Mouse (Mus musculus): ENCODE results near the gene 4930519G04Rik. TPM values are rescaled to one million over a fixed set of nuclear protein-coding genes. Genes with fewer than 3 reads are reported as not detected.

4930519G04Rik gene
- polyA plus RNA-seq, 1 experiment from 2014 or later, result not detected

DNA sequence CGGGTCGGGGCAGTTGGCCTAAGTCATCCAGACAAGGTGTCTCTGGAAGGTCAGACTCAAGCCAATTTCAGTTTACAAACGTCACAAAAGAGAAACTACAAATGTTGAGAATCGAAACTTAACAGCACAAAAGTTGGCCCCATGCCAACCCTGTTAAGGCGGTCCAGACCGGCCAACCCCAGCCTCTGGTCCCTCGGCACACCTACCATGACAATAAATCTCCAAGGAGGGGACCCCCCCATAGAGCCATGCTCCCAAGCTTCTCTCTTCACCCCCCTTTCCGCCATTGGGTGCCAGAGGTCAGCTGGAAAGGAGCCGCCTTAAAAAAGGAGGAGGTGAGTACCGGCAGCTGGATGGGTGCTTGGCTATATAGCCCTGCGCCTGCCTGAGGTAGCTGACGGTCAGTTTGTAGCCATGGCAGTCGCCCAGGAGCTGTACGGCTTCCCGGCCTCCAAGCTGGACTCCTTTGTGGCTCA is 69.6 kb downstream of the 4930519G04Rik start, which contains the start of gene Oasl1:
TSS of gene Oasl1 (plus strand) at position 243 of the 476 bp plus-strand sequence.
- ATAC-seq (ENCODE audit: insufficient read depth) (peak; percentile 60), DNase-seq (peak; percentile 84)
- no peak for TF ChIP-seq CTCF (IDR thresholded peaks at IDR 0.05; ENCODE audit: low read depth)
- Histone ChIP-seq H3K9me3 (ENCODE audit: low read depth, low read length) (peaks cover 4% of the 10 kb centered on the region; the same call in 1 of the 2 replicates), H3K4me2 (peak within 1 kb of the TSS; percentile 54), H3K27ac (ENCODE audit: low read depth) (no peak within 1 kb of the TSS), H3K4me3 (ENCODE audit: low read depth, low read length) (peak within 1 kb of the TSS; percentile 29), H3K9ac (peak within 1 kb of the TSS; percentile 48), H3K4me1 (ENCODE audit: insufficient read depth) (peaks cover 5% of the 10 kb centered on the region; the same call in 1 of the 2 replicates), H3K27me3 (ENCODE audit: insufficient read depth, low read length) (no peaks in the 10 kb centered on the region), H3K36me3 (ENCODE audit: insufficient read depth) (no peaks in the 10 kb centered on the region)
- WGBS, result 17% methylated on average over 15 of the region's 15 CpGs

- H3K4me1 ChIP-seq (ENCODE audit: insufficient read depth), result peaks cover 5% of the 10 kb centered on the region; the same call in 1 of the 2 replicates
- H3K9me3 ChIP-seq (ENCODE audit: low read depth, low read length), result peaks cover 4% of the 10 kb centered on the region; the same call in 1 of the 2 replicates
- H3K27me3 ChIP-seq (ENCODE audit: insufficient read depth, low read length), result no peaks in the 10 kb centered on the region
- no peak overlapping the region for H3K4me2 ChIP-seq
- no peak overlapping the region for H3K27ac ChIP-seq (ENCODE audit: low read depth)
- no peak for DNase-seq
- no peak overlapping the region for H3K9ac ChIP-seq
- no peak for TF ChIP-seq CTCF (IDR thresholded peaks at IDR 0.05; ENCODE audit: low read depth)
- H3K4me3 ChIP-seq (ENCODE audit: low read depth, low read length), result no peak overlapping the region
- 73% methylated on average over 1 of the region's 1 CpGs for WGBS
- no peaks in the 10 kb centered on the region for H3K36me3 ChIP-seq (ENCODE audit: insufficient read depth)
- ATAC-seq (ENCODE audit: insufficient read depth), result no peak
Measured at GRCm38 (mm10) chr5:114926153-114926684, 72.8 kb downstream of the 4930519G04Rik start.

- Histone ChIP-seq H3K4me3 (ENCODE audit: low read depth, low read length) (no peak overlapping the region), H3K4me2 (no peak overlapping the region), H3K9me3 (ENCODE audit: low read depth, low read length) (peaks cover 4% of the 10 kb centered on the region; the same call in 1 of the 2 replicates), H3K9ac (no peak overlapping the region), H3K27me3 (ENCODE audit: insufficient read depth, low read length) (no peaks in the 10 kb centered on the region), H3K36me3 (ENCODE audit: insufficient read depth) (no peaks in the 10 kb centered on the region), H3K27ac (ENCODE audit: low read depth) (no peak overlapping the region), H3K4me1 (ENCODE audit: insufficient read depth) (peaks cover 5% of the 10 kb centered on the region; the same call in 1 of the 2 replicates)
- DNase-seq, result no peak
- WGBS, result 85% methylated on average over 9 of the region's 9 CpGs
- TF ChIP-seq CTCF (IDR thresholded peaks at IDR 0.05; ENCODE audit: low read depth), result no peak
- ATAC-seq (ENCODE audit: insufficient read depth), result no peak
Measured at GRCm38 (mm10) chr5:114926753-114927152, 73.3 kb downstream of the 4930519G04Rik start.

- H3K27me3 ChIP-seq (ENCODE audit: insufficient read depth, low read length), result no peaks in the 10 kb centered on the region
- WGBS, result 47% methylated on average over 5 of the region's 5 CpGs
- no peak overlapping the region for H3K9ac ChIP-seq
- no peak overlapping the region for H3K4me2 ChIP-seq
- H3K4me1 ChIP-seq (ENCODE audit: insufficient read depth), result no peaks in the 10 kb centered on the region
- no peak overlapping the region for H3K27ac ChIP-seq (ENCODE audit: low read depth)
- H3K9me3 ChIP-seq (ENCODE audit: low read depth, low read length), result no peaks in the 10 kb centered on the region
- DNase-seq, result no peak
- ATAC-seq (ENCODE audit: insufficient read depth), result no peak
- no peak overlapping the region for H3K4me3 ChIP-seq (ENCODE audit: low read depth, low read length)
- H3K36me3 ChIP-seq (ENCODE audit: insufficient read depth), result no peaks in the 10 kb centered on the region
- no peak for TF ChIP-seq CTCF (IDR thresholded peaks at IDR 0.05; ENCODE audit: low read depth)
Measured at GRCm38 (mm10) chr5:114931626-114932025, 78.2 kb downstream of the 4930519G04Rik start.

- no peak overlapping the region for H3K27ac ChIP-seq (ENCODE audit: low read depth)
- no peak overlapping the region for H3K4me3 ChIP-seq (ENCODE audit: low read depth, low read length)
- no peaks in the 10 kb centered on the region for H3K4me1 ChIP-seq (ENCODE audit: insufficient read depth)
- no peak overlapping the region for H3K9ac ChIP-seq
- H3K36me3 ChIP-seq (ENCODE audit: insufficient read depth), result no peaks in the 10 kb centered on the region
- ATAC-seq (ENCODE audit: insufficient read depth) (no peak), DNase-seq (no peak)
- TF ChIP-seq CTCF (IDR thresholded peaks at IDR 0.05; ENCODE audit: low read depth), result no peak
- H3K4me2 ChIP-seq, result no peak overlapping the region
- H3K27me3 ChIP-seq (ENCODE audit: insufficient read depth, low read length), result no peaks in the 10 kb centered on the region
- WGBS, result 81% methylated on average over 8 of the region's 8 CpGs
- no peaks in the 10 kb centered on the region for H3K9me3 ChIP-seq (ENCODE audit: low read depth, low read length)
Measured at GRCm38 (mm10) chr5:114933206-114933605, 79.7 kb downstream of the 4930519G04Rik start.

Small RNA genes lying within 50 kb of the gene (microRNA-seq; reads per million reads assigned to microRNA genes)
- 7.6 reads per million, percentile 23 among the genes with 10 or more reads in this experiment for gene Mir6240 (ENCODE audit: borderline number of aligned reads)

Other genes with a start within 250 kb of the 4930519G04Rik start
- gene Trpv4, start 195.2 kb upstream of the 4930519G04Rik start, polyA plus RNA-seq (2014; fragmentation: Nextera tagmentation; extraction: Ambion mirVana), result 1.0 and 1.6 TPM in 2 replicates
- 71.1 and 74.8 TPM in 2 replicates for gene Gltp, start 162.7 kb upstream of the 4930519G04Rik start, polyA plus RNA-seq (2014; fragmentation: Nextera tagmentation; extraction: Ambion mirVana)
- gene Tchp, start 145.9 kb upstream of the 4930519G04Rik start, polyA plus RNA-seq (2014; fragmentation: Nextera tagmentation; extraction: Ambion mirVana), result 13.1 and 14.8 TPM in 2 replicates
- gene Ankrd13a, start 79.0 kb upstream of the 4930519G04Rik start, polyA plus RNA-seq (2014; fragmentation: Nextera tagmentation; extraction: Ambion mirVana), result 83.2 and 86.4 TPM in 2 replicates
- gene Git2, start 78.1 kb upstream of the 4930519G04Rik start, polyA plus RNA-seq (2014; fragmentation: Nextera tagmentation; extraction: Ambion mirVana), result 45.9 and 51.8 TPM in 2 replicates
- 86.4 and 88.6 TPM in 2 replicates for gene 1500011B03Rik, start 30.2 kb upstream of the 4930519G04Rik start, polyA plus RNA-seq (2014; fragmentation: Nextera tagmentation; extraction: Ambion mirVana)
- gene Gm9936, start 5.0 kb downstream of the 4930519G04Rik start, polyA plus RNA-seq (2014; fragmentation: Nextera tagmentation; extraction: Ambion mirVana), result 0.18 TPM in 1 of 2 replicates, not detected in the other
- 2.8 and 4.5 TPM in 2 replicates for gene Oasl2, start 43.3 kb downstream of the 4930519G04Rik start, polyA plus RNA-seq (2014; fragmentation: Nextera tagmentation; extraction: Ambion mirVana)
- 0.50 TPM in 2 replicates for gene Oasl1, start 69.6 kb downstream of the 4930519G04Rik start, polyA plus RNA-seq (2014; fragmentation: Nextera tagmentation; extraction: Ambion mirVana)
- gene 2210016L21Rik, start 88.5 kb downstream of the 4930519G04Rik start, polyA plus RNA-seq (2014; fragmentation: Nextera tagmentation; extraction: Ambion mirVana), result 44.3 and 50.6 TPM in 2 replicates
- 0.05 TPM in 1 of 2 replicates, not detected in the other for gene Hnf1a, start 117.4 kb downstream of the 4930519G04Rik start, polyA plus RNA-seq (2014; fragmentation: Nextera tagmentation; extraction: Ambion mirVana)
- 32.8 and 39.6 TPM in 2 replicates for gene Sppl3, start 157.5 kb downstream of the 4930519G04Rik start, polyA plus RNA-seq (2014; fragmentation: Nextera tagmentation; extraction: Ambion mirVana)
- 36.4 and 36.5 TPM in 2 replicates for gene Gm10401, start 244.6 kb downstream of the 4930519G04Rik start, polyA plus RNA-seq (2014; fragmentation: Nextera tagmentation; extraction: Ambion mirVana)

Data from lung, embryonic 14.5 days (tissue).